Mouse (Mus musculus): Measurements from ENCODE around the gene Mrpl49. TPM values are rescaled to one million over a fixed set of nuclear protein-coding genes. Genes with fewer than 3 reads are reported as not detected.

Mrpl49 gene
- total RNA-seq, 2 experiments from 2014 or later = 25.8 TPM

Small RNA genes within 50 kb of the gene (microRNA-seq; reads per million reads assigned to microRNA genes)
- gene Mir6988 = 0 to 0.72 reads per million in 2 experiments

Other genes with a start within 250 kb of the Mrpl49 start
- gene Frmd8, start 182.5 kb downstream of the Mrpl49 start, total RNA-seq (2021) = 1 to 10 TPM; 4.5 to 5.0 TPM
- gene Slc25a45, start 180.0 kb downstream of the Mrpl49 start, total RNA-seq (2021) = 1 to 10 TPM in 1 of 2 experiments, under 1 TPM in 1; 0.99 to 1.0 TPM
- under 1 TPM in 1 of 2 experiments, not detected in 1; 0.20 TPM for gene Tigd3, start 163.6 kb downstream of the Mrpl49 start, total RNA-seq (2021)
- 10 to 100 TPM; 75.1 to 81.4 TPM for gene Dpf2, start 144.8 kb downstream of the Mrpl49 start, total RNA-seq (2021)
- 10 to 100 TPM; 10.1 to 12.4 TPM for gene Cdc42ep2, start 133.0 kb downstream of the Mrpl49 start, total RNA-seq (2021)
- gene Pola2, start 93.6 kb downstream of the Mrpl49 start, total RNA-seq (2021) = 10 to 100 TPM in 1 of 2 experiments, 1 to 10 TPM in 1; 8.6 to 11.6 TPM
- gene Slc22a20, start 71.6 kb downstream of the Mrpl49 start, total RNA-seq (2021) = not detected
- 10 to 100 TPM; 82.6 to 95.2 TPM for gene Capn1, start 41.9 kb downstream of the Mrpl49 start, total RNA-seq (2021)
- gene Syvn1, start 11.2 kb downstream of the Mrpl49 start, total RNA-seq (2021) = 10 to 100 TPM; 14.4 to 15.8 TPM
- 100 to 1,000 TPM; 333 to 400 TPM for gene Fau, start 59 bp upstream of the Mrpl49 start, total RNA-seq (2021)
- 1 to 10 TPM; 7.6 to 9.0 TPM for gene Znhit2, start 3.4 kb upstream of the Mrpl49 start, total RNA-seq (2021)
- 1 to 10 TPM; 4.9 to 5.1 TPM for gene Tm7sf2, start 10.6 kb upstream of the Mrpl49 start, total RNA-seq (2021)
- 10 to 100 TPM; 15.7 to 19.3 TPM for gene Vps51, start 19.4 kb upstream of the Mrpl49 start, total RNA-seq (2021)
- gene Tmem262, start 22.2 kb upstream of the Mrpl49 start, total RNA-seq (2021) = not detected
- not detected for gene Gm28374, start 24.5 kb upstream of the Mrpl49 start, total RNA-seq (2021)
- 10 to 100 TPM; 10.2 to 10.3 TPM for gene Zfpl1, start 27.2 kb upstream of the Mrpl49 start, total RNA-seq (2021)
- under 1 TPM in 1 of 2 experiments, not detected in 1; 0.28 TPM for gene Cdca5, start 27.2 kb upstream of the Mrpl49 start, total RNA-seq (2021)
- gene AC131692.1, start 36.6 kb upstream of the Mrpl49 start, total RNA-seq (2021) = not detected
- gene Naaladl1, start 48.0 kb upstream of the Mrpl49 start, total RNA-seq (2021) = not detected
- 1 to 10 TPM; 8.7 to 9.8 TPM for gene Sac3d1, start 60.9 kb upstream of the Mrpl49 start, total RNA-seq (2021)
- 10 to 100 TPM in 1 of 2 experiments, 1 to 10 TPM in 1; 8.6 to 10.6 TPM for gene Snx15, start 70.5 kb upstream of the Mrpl49 start, total RNA-seq (2021)
- gene Batf2, start 83.2 kb upstream of the Mrpl49 start, total RNA-seq (2021) = under 1 TPM; 0.17 to 0.26 TPM
- 10 to 100 TPM; 51.8 to 62.6 TPM for gene Arl2, start 83.8 kb upstream of the Mrpl49 start, total RNA-seq (2021)
- gene Majin, start 126.6 kb upstream of the Mrpl49 start, total RNA-seq (2021) = not detected
- gene Gpha2, start 168.6 kb upstream of the Mrpl49 start, total RNA-seq (2021) = not detected
- gene Ppp2r5b, start 178.1 kb upstream of the Mrpl49 start, total RNA-seq (2021) = 10 to 100 TPM; 32.2 to 34.6 TPM
- gene Atg2a, start 183.9 kb upstream of the Mrpl49 start, total RNA-seq (2021) = 10 to 100 TPM; 16.5 to 18.0 TPM
- 10 to 100 TPM; 23.5 to 36.0 TPM for gene Ehd1, start 218.9 kb upstream of the Mrpl49 start, total RNA-seq (2021)
- gene Cdc42bpg, start 248.7 kb upstream of the Mrpl49 start, total RNA-seq (2021) = 1 to 10 TPM; 4.3 to 5.2 TPM

All from gastrocnemius, postnatal 36 days (tissue).